Mouse (Mus musculus): ENCODE data around the gene Thsd7b. TPM values are rescaled to one million over a fixed set of nuclear protein-coding genes. Genes with fewer than 3 reads are reported as not detected.

Gene Thsd7b
- polyA plus RNA-seq, 1 experiment from 2014 or later, result 3.7 TPM

DNA sequence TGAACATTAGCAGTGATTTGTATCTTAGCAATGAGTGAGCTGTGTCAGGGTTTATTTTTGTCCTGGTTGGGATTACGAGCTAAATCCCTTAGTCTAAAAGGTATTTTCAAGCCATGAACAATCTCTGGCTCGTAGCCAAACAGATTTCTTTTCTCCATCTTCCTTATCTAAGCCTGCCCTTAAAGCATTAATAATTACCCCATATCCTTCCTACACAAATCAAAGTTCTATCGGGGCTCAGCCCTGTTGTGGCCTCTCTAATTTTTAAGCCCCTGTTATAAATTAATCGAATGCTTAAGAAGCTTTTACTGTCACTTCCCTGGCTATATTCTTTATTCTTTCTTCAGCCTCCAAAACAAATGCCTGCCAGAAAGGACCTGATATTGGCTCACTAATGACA is 506.4 kb downstream of the Thsd7b start:
- Histone ChIP-seq H3K27me3 (ENCODE audit: control insufficient read depth, insufficient read depth, low read length) (no peaks in the 10 kb centered on the region), H3K4me1 (replicated peaks; ENCODE audit: control insufficient read depth, insufficient read depth, low read length) (no peaks in the 10 kb centered on the region), H3K9ac (ENCODE audit: low read length) (no peak overlapping the region), H3K4me2 (ENCODE audit: low read depth, low read length, severe bottlenecking) (no peak overlapping the region), H3K27ac (ENCODE audit: low read depth, low read length) (no peak overlapping the region), H3K4me3 (ENCODE audit: low read depth, low read length) (no peak overlapping the region), H3K36me3 (ENCODE audit: control insufficient read depth, insufficient read depth, low read length) (no peaks in the 10 kb centered on the region), H3K9me3 (ENCODE audit: control insufficient read depth, low read length) (no peaks in the 10 kb centered on the region)
- DNase-seq (ENCODE audit: low spot score) (no peak), ATAC-seq (replicated peaks; ENCODE audit: low FRiP score) (no peak)
- WGBS, result 70% methylated on average over 4 of the region's 4 CpGs

DNA sequence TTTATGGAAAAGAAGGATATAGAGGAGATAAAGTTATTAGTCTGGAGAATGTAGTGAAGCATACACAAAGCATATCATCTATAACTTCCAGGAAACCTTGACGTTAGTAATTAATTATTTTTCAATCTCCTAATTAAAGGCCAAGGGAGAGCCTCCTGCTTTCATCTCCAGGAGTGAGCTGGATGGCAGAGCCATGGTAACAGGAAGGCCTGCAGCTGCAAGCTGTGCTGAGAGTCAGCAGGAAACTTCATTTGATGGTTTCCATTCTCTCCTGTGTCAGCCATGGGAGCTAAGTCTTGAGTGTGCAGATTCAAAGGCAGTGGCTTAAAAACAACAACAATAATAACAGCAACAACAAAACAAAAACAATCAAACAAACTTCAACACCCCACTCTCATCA is 507.5 kb downstream of the Thsd7b start:
- Histone ChIP-seq H3K27me3 (ENCODE audit: control insufficient read depth, insufficient read depth, low read length) (no peaks in the 10 kb centered on the region), H3K9ac (ENCODE audit: low read length) (no peak overlapping the region), H3K9me3 (ENCODE audit: control insufficient read depth, low read length) (no peaks in the 10 kb centered on the region), H3K4me2 (ENCODE audit: low read depth, low read length, severe bottlenecking) (no peak overlapping the region), H3K27ac (ENCODE audit: low read depth, low read length) (no peak overlapping the region), H3K4me3 (ENCODE audit: low read depth, low read length) (no peak overlapping the region), H3K4me1 (replicated peaks; ENCODE audit: control insufficient read depth, insufficient read depth, low read length) (no peaks in the 10 kb centered on the region), H3K36me3 (ENCODE audit: control insufficient read depth, insufficient read depth, low read length) (no peaks in the 10 kb centered on the region)
- WGBS, result 45% methylated on average over 1 of the region's 1 CpGs
- ATAC-seq (replicated peaks; ENCODE audit: low FRiP score), result peak; percentile 78
- no peak for DNase-seq (ENCODE audit: low spot score)

DNA sequence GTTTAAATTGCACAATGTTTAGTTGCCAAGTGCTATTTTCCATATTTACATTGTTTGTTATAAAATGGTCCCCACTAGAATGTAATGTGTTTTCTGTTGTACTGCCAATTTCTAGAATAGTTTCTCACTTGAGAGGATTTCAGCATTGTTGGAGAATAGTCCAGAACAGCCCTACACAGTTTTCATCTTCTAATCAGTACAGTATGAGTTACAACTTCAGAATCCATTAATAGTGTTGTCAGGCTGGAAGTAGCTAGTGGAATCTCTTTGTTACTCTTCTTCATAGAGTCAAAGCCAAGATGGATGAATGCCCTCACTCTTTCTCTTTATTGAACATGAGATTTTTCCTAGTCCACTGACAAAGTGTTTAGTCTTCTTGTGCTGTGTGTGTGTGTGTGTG is 525.4 kb downstream of the Thsd7b start:
- H3K36me3 ChIP-seq (ENCODE audit: control insufficient read depth, insufficient read depth, low read length), result no peaks in the 10 kb centered on the region
- no peak overlapping the region for H3K4me3 ChIP-seq (ENCODE audit: low read depth, low read length)
- no peaks in the 10 kb centered on the region for H3K4me1 ChIP-seq (replicated peaks; ENCODE audit: control insufficient read depth, insufficient read depth, low read length)
- H3K27me3 ChIP-seq (ENCODE audit: control insufficient read depth, insufficient read depth, low read length), result no peaks in the 10 kb centered on the region
- no peaks in the 10 kb centered on the region; the same call in 1 of the 2 replicates for H3K9me3 ChIP-seq (ENCODE audit: control insufficient read depth, low read length)
- DNase-seq (ENCODE audit: low spot score) (no peak), ATAC-seq (replicated peaks; ENCODE audit: low FRiP score) (no peak)
- no peak overlapping the region for H3K9ac ChIP-seq (ENCODE audit: low read length)
- no peak overlapping the region for H3K4me2 ChIP-seq (ENCODE audit: low read depth, low read length, severe bottlenecking)
- no peak overlapping the region for H3K27ac ChIP-seq (ENCODE audit: low read depth, low read length)

- no peak for ATAC-seq (replicated peaks; ENCODE audit: low FRiP score)
- 68% methylated on average over 4 of the region's 4 CpGs for WGBS
- no peak for DNase-seq (ENCODE audit: low spot score)
Measured at GRCm38 (mm10) chr1:129826927-129827326, 553.8 kb downstream of the Thsd7b start.

GRCm38 (mm10) chr1:129837324-129837723 is 564.2 kb downstream of the Thsd7b start:
- WGBS, result 77% methylated on average over 2 of the region's 2 CpGs
- no peak overlapping the region for H3K4me2 ChIP-seq (ENCODE audit: low read depth, low read length, severe bottlenecking)
- H3K27ac ChIP-seq (ENCODE audit: low read depth, low read length), result no peak overlapping the region
- no peak for ATAC-seq (replicated peaks; ENCODE audit: low FRiP score)
- no peaks in the 10 kb centered on the region for H3K9me3 ChIP-seq (ENCODE audit: control insufficient read depth, low read length)
- no peak overlapping the region for H3K9ac ChIP-seq (ENCODE audit: low read length)
- H3K27me3 ChIP-seq (ENCODE audit: control insufficient read depth, insufficient read depth, low read length), result no peaks in the 10 kb centered on the region
- H3K36me3 ChIP-seq (ENCODE audit: control insufficient read depth, insufficient read depth, low read length), result no peaks in the 10 kb centered on the region
- DNase-seq (ENCODE audit: low spot score), result no peak
- no peak overlapping the region for H3K4me3 ChIP-seq (ENCODE audit: low read depth, low read length)
- no peaks in the 10 kb centered on the region for H3K4me1 ChIP-seq (replicated peaks; ENCODE audit: control insufficient read depth, insufficient read depth, low read length)

More at GRCm38 (mm10) chr1:129826927-129827326, 553.8 kb downstream of the Thsd7b start:
- H3K9me3 ChIP-seq (ENCODE audit: control insufficient read depth, low read length), result no peaks in the 10 kb centered on the region
- H3K36me3 ChIP-seq (ENCODE audit: control insufficient read depth, insufficient read depth, low read length), result no peaks in the 10 kb centered on the region
- H3K9ac ChIP-seq (ENCODE audit: low read length), result no peak overlapping the region
- no peaks in the 10 kb centered on the region for H3K27me3 ChIP-seq (ENCODE audit: control insufficient read depth, insufficient read depth, low read length)
- no peak overlapping the region for H3K27ac ChIP-seq (ENCODE audit: low read depth, low read length)
- H3K4me2 ChIP-seq (ENCODE audit: low read depth, low read length, severe bottlenecking), result no peak overlapping the region
- H3K4me3 ChIP-seq (ENCODE audit: low read depth, low read length), result no peak overlapping the region
- H3K4me1 ChIP-seq (replicated peaks; ENCODE audit: control insufficient read depth, insufficient read depth, low read length), result no peaks in the 10 kb centered on the region

DNA sequence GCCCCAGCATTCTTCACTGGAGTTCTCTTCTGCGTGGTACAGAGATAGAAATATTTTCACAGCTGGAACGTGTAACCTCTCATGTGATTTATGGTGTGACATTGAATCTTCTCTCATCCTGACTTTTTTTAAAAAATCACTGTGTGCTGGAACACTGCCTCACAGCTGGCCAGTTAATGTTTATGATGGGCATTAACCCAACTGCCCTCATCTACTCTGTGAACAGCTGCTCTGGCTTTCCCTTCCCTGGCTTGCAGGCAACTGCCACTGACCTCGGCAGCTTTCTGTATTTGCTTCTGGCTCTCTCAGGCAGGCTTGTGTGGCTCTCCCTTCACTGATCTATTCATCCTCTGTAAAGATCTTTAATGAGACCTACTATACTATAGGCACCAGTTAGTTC is 564.7 kb downstream of the Thsd7b start:
- 76% methylated on average over 3 of the region's 3 CpGs for WGBS
- DNase-seq (ENCODE audit: low spot score) (no peak), ATAC-seq (replicated peaks; ENCODE audit: low FRiP score) (no peak)
- H3K36me3 ChIP-seq (ENCODE audit: control insufficient read depth, insufficient read depth, low read length), result no peaks in the 10 kb centered on the region
- no peak overlapping the region for H3K9ac ChIP-seq (ENCODE audit: low read length)
- H3K27me3 ChIP-seq (ENCODE audit: control insufficient read depth, insufficient read depth, low read length), result no peaks in the 10 kb centered on the region
- no peak overlapping the region for H3K27ac ChIP-seq (ENCODE audit: low read depth, low read length)
- H3K4me1 ChIP-seq (replicated peaks; ENCODE audit: control insufficient read depth, insufficient read depth, low read length), result no peaks in the 10 kb centered on the region
- H3K9me3 ChIP-seq (ENCODE audit: control insufficient read depth, low read length), result no peaks in the 10 kb centered on the region
- H3K4me2 ChIP-seq (ENCODE audit: low read depth, low read length, severe bottlenecking), result no peak overlapping the region
- no peak overlapping the region for H3K4me3 ChIP-seq (ENCODE audit: low read depth, low read length)

DNA sequence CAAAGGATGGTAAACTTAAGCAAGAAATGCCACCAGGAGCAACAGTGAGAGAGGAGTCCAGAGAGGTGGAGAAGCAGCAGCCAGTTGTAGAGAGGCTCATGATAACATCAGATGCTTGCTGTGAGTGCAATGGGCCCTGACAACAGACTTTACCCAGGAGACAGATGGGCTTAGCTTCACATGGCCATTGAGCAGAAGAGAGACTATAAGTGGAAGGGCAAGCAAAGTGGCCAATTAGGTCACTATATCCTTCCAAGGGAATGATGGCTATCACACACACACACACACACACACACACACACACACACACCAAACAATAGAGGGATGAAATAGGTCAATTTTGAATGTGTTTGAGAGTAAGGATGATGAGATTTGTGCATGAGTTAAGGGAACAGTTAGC is 565.4 kb downstream of the Thsd7b start:
- Histone ChIP-seq H3K9ac (ENCODE audit: low read length) (no peak overlapping the region), H3K4me1 (replicated peaks; ENCODE audit: control insufficient read depth, insufficient read depth, low read length) (no peaks in the 10 kb centered on the region), H3K36me3 (ENCODE audit: control insufficient read depth, insufficient read depth, low read length) (no peaks in the 10 kb centered on the region), H3K4me2 (ENCODE audit: low read depth, low read length, severe bottlenecking) (no peak overlapping the region), H3K9me3 (ENCODE audit: control insufficient read depth, low read length) (no peaks in the 10 kb centered on the region), H3K27me3 (ENCODE audit: control insufficient read depth, insufficient read depth, low read length) (no peaks in the 10 kb centered on the region), H3K27ac (ENCODE audit: low read depth, low read length) (no peak overlapping the region), H3K4me3 (ENCODE audit: low read depth, low read length) (no peak overlapping the region)
- no peak for ATAC-seq (replicated peaks; ENCODE audit: low FRiP score)
- no peak for DNase-seq (ENCODE audit: low spot score)

DNA sequence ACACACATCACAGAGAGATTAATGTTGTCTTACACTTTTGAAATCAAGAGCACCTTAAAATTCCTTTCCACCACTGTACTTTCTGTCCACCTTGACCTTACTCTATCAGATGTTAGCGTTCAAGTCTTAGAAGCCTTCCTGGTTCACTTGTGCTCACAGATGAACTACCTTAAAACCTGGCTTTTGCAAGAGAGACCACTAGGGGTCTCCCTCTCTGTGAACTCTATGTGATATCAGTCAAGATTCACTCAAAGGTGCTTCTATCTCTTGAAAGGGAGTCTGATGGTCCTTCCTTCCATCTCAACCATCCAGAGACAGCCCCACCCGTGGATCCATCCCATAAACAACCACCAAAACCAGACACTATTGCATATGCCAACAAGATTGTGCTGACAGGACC is 570.3 kb downstream of the Thsd7b start:
- WGBS, result 58% methylated on average over 2 of the region's 2 CpGs
- Histone ChIP-seq H3K9me3 (ENCODE audit: control insufficient read depth, low read length) (no peaks in the 10 kb centered on the region), H3K27me3 (ENCODE audit: control insufficient read depth, insufficient read depth, low read length) (no peaks in the 10 kb centered on the region), H3K4me1 (replicated peaks; ENCODE audit: control insufficient read depth, insufficient read depth, low read length) (no peaks in the 10 kb centered on the region), H3K4me3 (ENCODE audit: low read depth, low read length) (no peak overlapping the region), H3K36me3 (ENCODE audit: control insufficient read depth, insufficient read depth, low read length) (no peaks in the 10 kb centered on the region), H3K27ac (ENCODE audit: low read depth, low read length) (no peak overlapping the region), H3K9ac (ENCODE audit: low read length) (no peak overlapping the region), H3K4me2 (ENCODE audit: low read depth, low read length, severe bottlenecking) (no peak overlapping the region)
- ATAC-seq (replicated peaks; ENCODE audit: low FRiP score) (peak; percentile 55; the same call in 1 of the 2 replicates), DNase-seq (ENCODE audit: low spot score) (no peak)

DNA sequence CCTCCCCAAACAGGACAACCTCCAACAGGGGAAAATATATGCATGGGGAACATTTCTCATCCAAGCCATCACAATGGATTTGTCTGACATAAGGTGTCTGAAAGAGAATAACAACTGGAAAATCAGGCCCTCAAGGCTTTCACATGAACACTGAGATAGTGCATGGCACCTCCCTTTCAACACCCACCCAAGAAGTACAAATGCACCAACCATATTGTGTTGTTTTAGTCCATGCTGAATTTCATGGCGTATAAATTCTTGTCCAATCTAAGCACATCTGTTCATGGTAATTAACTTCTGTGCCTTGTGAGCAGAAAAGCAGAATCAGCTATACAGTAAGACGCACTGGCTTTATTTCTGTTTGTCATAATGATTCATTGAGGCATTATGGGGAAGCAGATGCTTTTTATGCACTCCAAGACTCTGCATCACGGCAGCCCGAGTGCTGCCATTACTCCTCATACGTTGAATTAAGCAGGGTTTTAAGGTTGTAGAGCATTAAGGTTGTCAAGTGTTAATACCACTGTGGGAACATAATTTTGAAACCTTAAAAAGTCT is 577.0 kb downstream of the Thsd7b start:
- no peaks in the 10 kb centered on the region for H3K9me3 ChIP-seq (ENCODE audit: control insufficient read depth, low read length)
- H3K27me3 ChIP-seq (ENCODE audit: control insufficient read depth, insufficient read depth, low read length), result no peaks in the 10 kb centered on the region
- no peak overlapping the region for H3K27ac ChIP-seq (ENCODE audit: low read depth, low read length)
- H3K4me3 ChIP-seq (ENCODE audit: low read depth, low read length), result no peak overlapping the region
- no peaks in the 10 kb centered on the region for H3K4me1 ChIP-seq (replicated peaks; ENCODE audit: control insufficient read depth, insufficient read depth, low read length)
- H3K36me3 ChIP-seq (ENCODE audit: control insufficient read depth, insufficient read depth, low read length), result no peaks in the 10 kb centered on the region
- ATAC-seq (replicated peaks; ENCODE audit: low FRiP score) (no peak), DNase-seq (ENCODE audit: low spot score) (no peak)
- H3K4me2 ChIP-seq (ENCODE audit: low read depth, low read length, severe bottlenecking), result no peak overlapping the region
- no peak overlapping the region for H3K9ac ChIP-seq (ENCODE audit: low read length)
- 91% methylated on average over 5 of the region's 5 CpGs for WGBS
